Mouse (Mus musculus) cerebellum, adult 18-20 months (tissue): ENCODE measurements around the gene Paics.
"Not testable (repeated sequence)": the region's sequence is repeated elsewhere in the genome, so short reads cannot be mapped to it uniquely, and the experiment has no call there.

Experiments
- DNase-seq, 2 experiments: peaks; one replicate each; pipeline ENCODE4 v3.0.0; 2021

Paics gene

DNA sequence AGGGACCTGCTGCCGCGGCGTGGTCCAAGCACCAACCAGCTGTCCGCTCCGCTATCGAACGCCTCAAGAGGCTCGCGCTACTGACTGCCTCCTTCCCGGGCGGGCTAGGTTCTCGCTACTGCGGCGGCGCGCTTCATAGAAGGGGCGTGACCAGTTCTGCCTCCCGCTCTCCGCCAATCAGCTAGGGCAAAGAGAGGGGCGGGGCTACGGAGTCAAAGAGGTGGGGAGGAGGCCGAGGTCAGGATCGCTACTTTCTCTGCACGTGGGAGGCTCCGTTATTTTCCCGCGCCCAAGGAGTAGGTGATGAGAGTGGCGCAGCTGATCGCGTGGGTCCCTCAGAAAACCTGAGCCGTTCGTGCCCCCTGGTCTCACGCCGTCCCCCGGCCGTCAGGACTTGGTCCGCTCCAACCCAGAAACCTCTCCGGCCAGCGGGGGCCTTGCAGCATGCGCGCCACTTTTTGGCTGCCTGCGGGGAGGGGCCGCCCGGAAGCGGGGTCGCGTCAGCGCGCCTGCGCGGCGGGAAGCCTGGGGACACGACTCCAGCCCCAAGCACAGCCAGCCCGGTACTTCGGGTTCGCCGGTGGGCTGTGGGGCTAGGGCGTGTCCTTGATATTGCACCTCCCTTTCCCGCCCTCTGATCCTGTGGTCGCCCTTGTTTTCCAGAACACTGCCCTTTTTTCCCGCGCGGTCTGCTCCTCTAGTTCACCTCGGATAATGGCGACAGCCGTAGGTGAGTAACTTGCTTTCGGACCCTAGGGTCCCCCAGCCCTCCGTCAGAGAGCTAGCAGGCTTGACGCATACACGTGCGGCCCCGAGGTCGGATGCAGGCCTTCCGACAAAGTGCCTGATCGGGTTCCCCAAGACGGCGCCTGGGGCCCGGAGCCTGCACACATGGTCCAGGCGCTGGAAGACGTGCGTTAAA lies at the start of gene Paics, which contains the start of gene Ppat:
Gene Paics, plus strand, starts transcription at position 202 of the 922 bp plus-strand sequence.
Gene Ppat, minus strand, starts transcription at position 473 of the 922 bp plus-strand sequence.
- peak; percentile 96 to 99 for DNase-seq

DNA sequence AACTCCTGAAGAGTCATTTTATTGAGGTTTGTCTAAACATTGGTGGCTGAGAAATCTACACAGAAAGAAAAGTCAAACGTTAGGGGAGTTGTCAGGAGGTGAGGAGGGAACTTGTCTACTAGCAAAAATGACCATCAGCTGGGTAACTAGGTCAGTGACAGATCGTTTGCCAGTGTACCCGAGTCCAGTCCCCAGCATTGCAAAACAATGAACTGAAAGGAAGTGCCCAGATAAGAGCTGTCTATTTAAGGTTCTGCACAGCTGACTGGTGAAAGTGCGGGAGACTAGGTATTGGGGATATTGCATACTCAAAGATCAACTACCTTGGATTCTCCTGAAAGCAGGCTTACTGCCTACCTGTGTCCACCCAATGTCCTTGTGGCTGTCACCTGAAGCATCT lies 49.0 kb upstream of the Paics start:
- no peak for DNase-seq

DNA sequence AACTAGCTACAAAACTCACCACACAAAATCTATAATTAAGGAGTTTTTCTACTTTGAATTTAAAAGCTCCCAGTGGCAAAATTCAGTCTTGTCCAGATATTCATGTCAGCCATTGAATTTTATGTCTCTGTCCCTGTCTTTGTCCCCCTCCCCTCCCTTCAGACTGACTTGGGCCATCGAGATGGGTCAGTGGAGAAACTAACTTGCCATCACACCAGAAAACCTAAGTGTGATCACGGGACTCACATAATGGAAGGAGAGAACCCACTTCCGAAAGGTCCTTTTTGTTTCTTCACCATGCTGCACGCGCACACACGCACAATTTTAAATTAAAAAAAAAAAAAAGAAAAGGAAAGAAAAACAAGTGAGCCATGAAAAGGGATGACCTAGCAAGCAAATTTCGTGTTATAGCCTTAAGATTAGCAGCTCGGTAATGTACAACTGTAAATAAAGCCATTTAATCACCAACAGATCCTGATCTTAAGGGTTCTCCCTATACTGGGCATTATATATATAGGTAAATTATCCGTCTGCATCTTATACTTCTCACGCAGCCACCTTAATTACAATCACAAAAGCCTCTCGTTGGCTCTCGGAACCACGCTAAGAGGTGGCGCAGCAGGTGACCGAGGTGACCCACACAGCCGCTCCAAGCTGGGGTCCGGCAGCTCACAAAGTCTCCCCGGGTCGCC lies 46.2 kb upstream of the Paics start:
- no peak for DNase-seq

DNA sequence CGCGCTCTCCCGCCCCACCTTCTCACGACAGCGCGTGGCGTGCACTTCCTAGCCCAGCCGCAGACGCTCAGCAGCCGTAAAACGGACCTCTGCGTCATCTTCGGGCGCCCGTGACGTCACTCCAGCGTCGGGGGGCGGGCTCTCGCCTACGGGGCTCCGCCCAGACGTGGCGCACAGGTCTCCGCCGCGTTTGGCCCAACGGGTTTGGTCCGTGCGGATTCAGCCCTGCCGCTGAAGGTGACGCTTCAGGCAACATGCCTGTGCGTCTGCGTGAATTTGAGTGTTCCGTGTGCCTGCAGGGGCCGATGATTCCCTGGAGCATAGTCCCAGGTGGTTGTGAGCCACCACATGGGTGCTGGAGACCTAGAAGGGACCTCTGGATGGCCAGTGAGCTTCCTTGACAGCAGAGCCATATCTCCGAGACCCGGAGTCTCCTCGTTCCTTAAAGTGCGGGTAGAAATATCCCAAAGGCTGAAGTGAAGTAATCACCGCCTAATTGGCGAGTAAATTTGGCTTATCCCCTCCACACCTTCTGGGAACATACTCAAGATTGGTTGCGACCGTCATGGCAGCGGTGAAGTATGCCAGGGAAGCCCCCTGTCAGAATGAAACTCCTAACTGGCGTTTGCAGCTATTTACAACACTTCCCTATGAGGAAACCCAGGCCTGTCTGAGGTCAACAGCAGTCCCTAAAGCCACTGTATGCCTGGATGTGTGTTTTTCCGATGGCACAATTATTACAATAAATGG lies 45.5 kb upstream of the Paics start, which contains the start of gene Aasdh:
Gene Aasdh, minus strand, starts transcription at position 110 of the 750 bp plus-strand sequence.
- peak; percentile 93 to 97 for DNase-seq

DNA sequence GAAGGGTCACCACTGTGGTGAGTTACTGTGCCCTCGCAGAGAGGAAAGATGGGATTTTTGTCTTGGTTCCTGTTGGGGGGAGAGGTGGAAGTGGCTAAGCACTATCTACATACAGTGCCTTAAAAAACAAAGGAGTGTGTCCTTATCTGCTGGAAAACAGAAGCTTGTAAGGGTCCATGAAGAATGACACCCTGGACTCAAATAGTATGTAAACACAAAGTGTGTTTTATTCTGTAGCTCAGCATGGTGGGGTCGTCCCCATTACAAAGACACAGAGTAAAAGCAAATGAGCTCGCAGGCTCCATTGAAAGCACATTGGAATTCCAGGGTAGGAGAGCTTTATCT lies 45.0 kb upstream of the Paics start:
- no peak for DNase-seq

DNA sequence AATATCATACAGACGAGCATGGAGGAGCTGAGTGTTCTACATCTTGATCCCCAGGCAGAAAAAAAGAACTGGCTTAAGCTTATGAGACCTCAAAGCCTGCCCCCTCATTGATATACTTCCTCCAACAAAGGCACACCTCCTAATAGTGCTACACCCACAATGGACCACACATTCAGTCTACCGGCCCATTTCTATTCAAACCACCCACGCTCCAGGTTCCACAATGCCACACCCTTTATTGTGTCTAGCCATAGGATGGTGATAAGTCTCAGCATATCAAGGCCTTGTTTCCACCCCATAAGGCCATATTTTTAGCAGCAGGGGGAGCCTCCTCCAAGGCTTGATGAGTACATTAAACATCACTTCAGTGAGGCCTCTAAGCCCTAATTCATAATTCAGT lies 40.3 kb upstream of the Paics start:
- no peak for DNase-seq

DNA sequence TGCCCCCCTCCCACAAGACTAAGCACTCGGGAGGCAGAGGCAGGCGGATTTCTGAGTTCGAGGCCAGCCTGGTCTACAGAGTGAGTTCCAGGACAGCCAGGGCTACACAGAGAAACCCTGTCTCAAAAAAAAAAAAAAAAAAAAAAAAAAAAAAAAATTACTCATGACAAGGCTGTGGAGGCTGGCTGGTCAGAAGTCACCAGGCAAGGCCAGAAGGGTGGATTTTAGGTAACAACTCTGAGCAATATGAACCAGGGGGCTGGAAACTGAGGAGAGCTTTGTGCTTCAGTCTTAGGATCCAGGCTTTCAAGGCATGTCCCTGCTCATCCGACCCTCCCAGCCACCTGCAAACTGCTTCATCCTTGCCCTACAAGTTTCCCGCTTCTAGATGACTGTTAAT lies 38.6 kb upstream of the Paics start:
- not testable (repeated sequence) for DNase-seq

DNA sequence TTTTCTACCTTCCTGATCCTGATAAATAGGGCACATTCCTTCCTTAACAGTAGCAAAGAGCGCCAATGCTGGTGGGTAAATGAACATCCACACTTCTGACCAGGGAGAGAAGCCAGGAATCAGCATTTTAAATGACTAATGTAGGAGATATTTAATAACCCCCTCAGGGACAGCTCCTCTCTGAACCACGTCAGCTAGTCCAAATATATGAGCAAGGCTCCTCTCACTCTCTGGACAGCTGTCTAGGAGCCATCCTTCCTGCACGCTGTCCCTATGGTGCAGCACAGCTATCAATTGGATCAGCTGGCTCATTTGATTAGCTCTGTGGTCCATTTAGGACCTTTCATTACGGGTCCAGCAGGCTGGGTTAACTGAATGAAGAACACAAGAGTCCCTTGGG lies 28.3 kb upstream of the Paics start:
- no peak for DNase-seq

DNA sequence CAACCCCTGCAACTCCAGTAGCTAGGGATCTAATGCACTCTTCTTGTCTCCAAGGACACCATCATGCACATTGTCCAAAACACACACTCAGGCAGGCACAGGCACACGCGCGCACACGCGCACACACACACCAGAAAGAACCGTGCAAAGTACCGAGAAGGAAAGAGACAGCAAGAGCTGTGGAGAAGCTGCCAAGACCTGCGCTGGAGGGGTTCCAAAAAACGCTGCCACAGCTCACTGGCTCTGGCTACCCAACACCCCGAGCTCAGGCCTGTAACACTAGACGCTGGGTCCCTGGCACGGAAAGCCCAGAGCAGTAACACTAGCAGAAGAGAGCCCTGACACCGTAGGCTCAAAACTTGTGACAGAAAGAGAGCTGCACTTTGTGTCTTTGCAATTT lies 27.7 kb upstream of the Paics start:
- peak; percentile 69 to 72 for DNase-seq

DNA sequence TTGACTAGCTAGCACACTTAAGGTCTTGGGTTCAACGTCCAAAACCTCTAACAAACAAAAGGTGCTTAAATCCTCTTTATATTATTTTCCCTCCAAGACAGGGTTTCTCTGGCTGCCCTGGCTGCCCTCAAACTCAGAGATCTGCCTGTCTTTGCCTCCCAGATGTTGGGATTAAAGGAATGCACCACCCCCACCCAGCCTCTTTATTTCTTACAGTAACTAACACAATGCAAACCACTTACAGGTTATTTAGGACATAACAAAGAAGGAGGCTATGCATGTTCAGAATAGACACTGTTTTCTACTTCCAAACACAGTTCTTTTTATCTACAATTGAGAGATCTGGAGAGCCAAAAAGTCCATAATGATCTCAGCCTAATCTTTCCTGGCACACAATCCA lies 26.8 kb upstream of the Paics start:
- DNase-seq: no peak

DNA sequence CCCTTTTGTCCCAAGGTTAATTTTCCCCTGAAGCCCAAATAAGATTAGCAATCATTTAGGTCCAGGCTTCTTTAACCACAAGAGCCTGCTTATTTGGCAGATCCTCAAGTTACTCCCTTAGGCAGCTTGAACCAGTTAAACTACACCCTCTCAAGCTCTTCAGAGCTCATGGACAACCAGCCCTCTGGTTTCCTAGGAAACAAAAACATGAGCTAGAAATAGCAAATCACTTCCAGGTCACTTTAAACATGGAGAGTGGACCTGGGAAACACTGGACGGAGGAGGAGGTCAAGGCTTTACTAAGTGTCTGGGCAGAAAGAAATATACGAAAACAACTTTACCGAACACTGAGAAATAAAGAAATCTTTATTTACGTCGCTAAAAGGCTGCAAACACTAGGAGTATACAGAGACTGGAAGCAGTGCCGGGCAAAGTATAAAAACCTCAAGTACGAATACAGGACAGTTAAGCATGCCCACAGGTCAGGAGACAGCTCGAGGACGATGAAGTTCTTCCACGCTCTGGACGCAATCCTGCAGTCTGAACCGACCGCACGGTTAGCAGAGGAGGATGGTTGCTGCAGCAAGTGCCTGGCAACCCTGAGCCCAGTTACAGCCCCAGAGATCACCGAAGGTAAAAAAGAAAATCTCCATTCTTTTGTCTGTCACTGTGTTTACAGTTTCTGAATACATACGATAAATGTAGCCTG lies 22.8 kb upstream of the Paics start:
- peak in 1 of 2 experiments; percentile 20 for DNase-seq

DNA sequence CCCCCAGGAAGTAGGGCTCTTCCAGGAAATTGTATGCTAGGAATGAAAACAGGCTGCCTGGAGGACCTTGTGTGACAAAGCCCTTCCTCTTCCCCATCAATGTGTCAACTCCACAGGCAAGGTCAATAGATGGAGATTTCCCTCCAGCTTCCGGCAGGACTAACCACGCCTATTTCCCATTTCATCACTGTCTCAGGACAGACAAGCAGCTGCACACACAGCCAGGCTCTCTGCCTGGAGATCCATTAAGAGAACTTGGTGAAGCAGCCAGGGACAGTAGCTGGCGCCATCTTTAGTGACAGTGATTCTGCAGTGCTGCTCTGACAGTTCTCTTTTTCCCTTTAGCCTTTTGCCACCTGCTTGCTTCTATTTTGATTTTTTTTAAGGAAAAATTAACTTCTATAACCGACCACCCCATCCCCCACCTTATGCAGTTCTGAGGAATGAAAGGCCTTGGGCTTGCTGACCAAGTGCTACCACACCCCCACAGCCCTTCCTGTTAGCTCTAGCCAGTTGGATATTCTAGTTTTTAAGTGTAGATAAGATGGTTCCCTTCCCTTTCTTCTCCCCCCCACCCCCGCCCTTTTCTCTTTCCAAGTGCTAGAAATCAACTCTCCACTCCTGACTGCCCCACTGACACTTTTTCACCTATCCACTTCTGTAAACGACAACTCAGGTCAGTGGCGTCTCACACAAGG lies 21.8 kb upstream of the Paics start:
- no peak for DNase-seq

DNA sequence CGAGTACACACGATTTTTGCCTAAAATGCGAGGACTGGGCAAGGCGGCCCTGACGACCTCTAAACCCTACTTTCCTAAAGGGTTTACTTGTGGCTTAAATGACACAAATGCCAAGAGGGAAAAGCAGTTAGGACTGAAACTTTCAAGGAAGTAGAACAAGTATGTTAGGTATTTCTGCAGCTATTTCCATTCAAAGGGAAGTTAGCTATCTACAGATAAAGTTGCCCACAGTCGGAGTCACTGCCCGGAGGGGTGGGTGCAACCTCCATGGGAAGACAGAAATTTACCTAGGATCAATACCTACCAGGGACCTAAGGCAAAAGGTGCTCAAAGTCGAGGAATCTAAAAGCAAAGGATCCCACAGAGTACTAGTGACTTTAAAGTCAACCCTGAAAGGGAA lies 11.4 kb upstream of the Paics start:
- DNase-seq: no peak

DNA sequence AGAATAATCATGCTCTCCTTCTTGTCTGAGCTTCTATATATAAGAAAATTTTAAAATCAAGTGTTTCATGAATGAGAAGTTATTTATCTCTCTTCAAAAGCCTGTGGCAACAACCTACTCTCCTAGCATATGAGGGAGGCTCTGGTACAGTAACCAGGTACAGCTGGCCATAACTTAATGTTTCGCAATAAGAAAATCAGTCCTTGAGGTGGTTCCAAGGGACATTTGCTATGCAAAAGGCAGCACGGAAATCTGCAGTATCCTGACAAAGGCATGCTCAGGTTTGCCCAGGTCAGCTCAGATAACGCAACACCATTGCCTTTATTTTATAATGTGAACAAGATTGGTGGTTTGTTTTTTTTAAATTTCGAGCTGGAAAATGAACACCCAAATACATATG lies 9.1 kb upstream of the Paics start:
- DNase-seq: no peak

DNA sequence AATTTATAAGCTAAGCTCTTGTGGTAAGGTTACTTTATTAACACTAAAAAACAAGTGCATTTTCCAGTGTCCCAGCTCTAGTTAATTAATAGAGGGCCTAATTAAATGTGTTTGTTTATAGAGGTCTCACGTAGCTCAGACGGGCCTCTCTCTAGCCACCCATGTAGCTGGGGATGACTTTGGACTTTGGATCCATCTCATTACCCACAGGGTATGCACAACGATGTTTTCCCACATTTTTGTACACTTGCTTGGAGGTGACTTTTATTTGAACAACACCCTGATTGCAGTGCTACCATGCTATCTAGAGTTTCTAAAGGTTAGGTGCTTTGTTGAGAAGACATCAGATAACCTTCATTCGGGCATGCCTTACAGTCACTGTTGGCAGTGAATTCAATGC lies 8.6 kb upstream of the Paics start:
- DNase-seq: no peak

DNA sequence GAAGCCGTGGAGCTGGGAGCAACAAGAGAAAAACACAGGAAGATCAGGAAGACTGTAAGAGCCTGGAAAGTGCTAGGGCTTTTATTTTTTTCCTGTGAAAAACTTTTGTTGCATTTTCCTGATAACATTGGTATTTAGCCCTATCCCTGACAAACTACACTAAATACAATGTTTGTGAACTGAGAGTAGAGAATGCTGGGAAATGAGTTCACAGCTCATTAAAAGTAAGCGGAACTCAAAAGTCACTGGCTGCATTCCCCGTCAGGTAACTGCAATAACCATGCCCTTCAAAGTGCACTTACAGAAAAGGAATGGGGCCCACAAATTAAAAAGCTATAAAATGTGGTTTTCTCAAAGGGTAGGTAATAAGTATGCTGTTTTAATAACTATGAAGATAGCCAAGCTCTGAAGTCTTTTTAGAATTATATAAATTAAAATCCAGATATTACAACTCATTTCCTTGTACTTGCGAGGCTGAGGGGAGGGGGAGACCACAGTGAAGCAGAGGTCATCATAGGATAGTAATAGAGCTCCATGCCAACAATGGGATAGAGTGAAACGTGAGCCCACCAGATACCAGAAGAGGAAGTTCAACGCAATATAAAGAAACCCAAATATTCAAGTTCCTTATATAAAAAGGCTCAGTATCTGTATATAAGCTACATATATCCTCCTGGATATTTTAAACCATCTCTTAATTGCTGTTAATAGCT lies 6.0 kb upstream of the Paics start:
- DNase-seq: no peak

DNA sequence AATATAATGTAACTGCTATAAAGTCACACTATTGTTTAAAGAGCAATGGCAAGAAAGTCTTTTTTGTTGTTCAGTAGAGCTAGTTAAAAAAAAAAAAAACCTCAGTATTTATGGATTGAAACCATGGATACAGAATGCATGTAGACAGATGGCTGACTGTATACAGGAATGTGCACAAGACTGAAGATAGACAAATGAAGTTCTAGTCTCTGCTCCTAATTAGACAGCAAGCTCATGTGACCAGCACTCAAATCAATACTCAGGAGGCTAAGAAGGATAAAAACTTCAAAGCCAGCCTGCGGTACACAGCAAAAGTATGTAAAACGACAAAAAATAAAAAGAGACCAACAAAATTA lies 5.5 kb upstream of the Paics start:
- DNase-seq: no peak

DNA sequence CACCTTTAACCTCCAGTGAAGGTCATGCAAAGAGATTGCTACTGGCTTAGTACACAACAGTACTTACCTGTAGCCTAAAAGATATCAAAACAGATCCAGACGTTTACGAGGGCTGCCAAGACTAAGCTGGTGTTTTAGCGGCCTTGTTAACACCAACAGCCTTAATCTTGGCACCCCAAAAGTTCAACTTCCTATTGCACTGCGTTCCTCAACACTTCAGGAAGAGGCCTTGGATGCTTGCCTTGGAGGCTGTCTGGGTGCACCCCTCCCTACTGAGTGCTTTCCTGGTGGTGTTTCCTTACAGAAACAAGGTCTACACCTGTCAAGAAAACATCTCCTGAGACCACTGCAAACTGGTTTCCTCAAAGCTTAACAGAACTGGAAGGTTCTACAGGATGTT lies 4.0 kb upstream of the Paics start:
- DNase-seq: no peak

DNA sequence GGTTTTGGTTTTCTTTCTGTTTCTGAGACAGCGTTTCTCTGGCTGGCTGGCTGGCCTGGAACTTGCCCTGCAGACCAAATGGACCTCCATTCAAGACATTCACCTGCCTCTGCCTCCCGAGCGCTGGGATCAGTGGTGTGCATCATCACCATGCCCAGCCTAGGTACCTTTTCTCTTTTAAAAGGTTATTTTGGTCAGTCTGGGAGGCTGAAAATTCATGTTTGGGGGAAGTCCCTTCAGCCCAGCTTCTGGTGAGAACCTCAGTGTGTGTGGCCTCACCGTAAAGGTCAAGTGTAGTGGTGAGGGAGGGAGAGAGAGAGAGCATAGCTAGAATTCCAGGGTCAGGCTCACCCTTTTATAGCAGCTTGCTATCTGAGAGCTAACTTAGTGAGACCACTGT lies 3.3 kb upstream of the Paics start:
- DNase-seq: no peak

DNA sequence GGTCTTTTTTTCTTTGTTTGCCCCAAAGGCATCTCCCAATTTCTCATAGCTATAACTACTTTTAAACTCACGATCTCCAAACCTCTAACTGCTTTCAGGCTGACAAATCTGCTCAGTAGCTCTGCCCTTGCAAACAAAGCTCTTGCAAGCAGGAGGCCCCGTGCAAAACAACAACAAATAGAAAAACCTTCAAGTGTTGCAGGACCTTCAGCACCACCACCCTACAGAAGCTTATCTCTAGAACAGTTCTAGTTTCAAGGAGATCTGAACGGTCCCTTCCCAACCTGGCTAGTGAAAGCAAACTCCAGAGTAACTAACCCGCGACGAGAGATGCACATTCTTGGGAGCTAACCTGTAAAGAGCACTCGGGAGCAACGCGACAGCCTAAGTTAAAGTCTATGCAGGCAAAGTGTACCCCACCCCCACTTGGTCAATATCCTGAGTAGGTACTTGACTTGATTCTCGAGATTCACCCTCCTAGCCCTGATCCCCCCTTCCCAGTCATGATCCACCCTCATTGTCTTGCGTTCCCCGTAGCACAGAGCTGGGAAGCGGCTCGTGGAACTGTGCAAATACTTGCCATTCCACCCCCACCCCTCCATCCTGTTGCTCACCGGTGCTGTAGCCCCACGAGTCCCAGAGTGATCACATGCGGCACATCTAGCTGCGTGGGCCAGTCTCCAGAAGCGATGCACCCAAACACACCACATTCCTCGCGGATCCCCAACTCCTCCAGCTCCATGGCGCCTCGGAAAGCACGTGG lies 583 bp upstream of the Paics start:
- DNase-seq: peak in 1 of 2 experiments; percentile 30
